Mouse (Mus musculus): Measurements from ENCODE around the gene Gabrr3. TPM values are rescaled to one million over a fixed set of nuclear protein-coding genes. Genes with fewer than 3 reads are reported as not detected.

The Gabrr3 gene
- total RNA-seq (2014; rRNA removed; ENCODE audit: low replicate concordance) (not detected in 2 replicates), polyA plus RNA-seq (2015; fragmentation: Nextera tagmentation; extraction: Ambion mirVana) (not detected in 2 replicates)

DNA sequence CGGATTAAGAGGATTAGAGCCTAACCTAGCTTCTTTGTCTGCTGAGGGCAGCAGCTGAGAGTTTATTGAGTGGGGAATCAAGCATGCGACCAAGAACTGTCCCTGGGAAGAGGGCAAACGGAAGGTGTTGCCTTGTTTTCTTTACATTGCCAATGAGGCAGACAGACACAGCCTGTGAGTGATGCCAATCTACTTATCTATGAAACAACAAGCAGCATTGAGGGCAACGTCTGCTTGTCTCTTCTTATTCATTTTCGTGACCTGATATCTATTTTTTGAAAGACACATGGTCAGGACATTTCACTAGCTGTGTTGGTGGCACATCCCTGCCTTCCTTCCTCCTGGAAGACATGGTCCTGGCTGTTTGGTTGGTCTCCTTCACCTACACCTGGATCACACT lies at the start of gene Gabrr3:
Gene Gabrr3, plus strand, starts transcription at position 301 of the 400 bp plus-strand sequence.
- no peak for DNase-seq (ENCODE audit: low spot score)
- H3K4me3 ChIP-seq (ENCODE audit: low read depth, low read length), result no peak within 1 kb of the TSS
- no peak within 1 kb of the TSS for H3K9ac ChIP-seq (replicated peaks; ENCODE audit: low read depth, low read length)
- 66% methylated on average over 5 of the region's 5 CpGs for WGBS
- no peaks in the 10 kb centered on the region for H3K4me1 ChIP-seq (ENCODE audit: control insufficient read depth, insufficient read depth)
- H3K4me2 ChIP-seq (ENCODE audit: low read depth, low read length), result no peak within 1 kb of the TSS
- no peak for ATAC-seq (ENCODE audit: insufficient read depth, low read depth)
- no peaks in the 10 kb centered on the region for H3K9me3 ChIP-seq (replicated peaks; ENCODE audit: control insufficient read depth, low read length)
- no peaks in the 10 kb centered on the region for H3K36me3 ChIP-seq (replicated peaks; ENCODE audit: control insufficient read depth, insufficient read depth, low read length)
- TF ChIP-seq CTCF (IDR thresholded peaks at IDR 0.05; ENCODE audit: low read depth), result no peak
- no peak for TF ChIP-seq EP300 (IDR thresholded peaks at IDR 0.05; ENCODE audit: low read depth)
- no peak within 1 kb of the TSS for H3K27ac ChIP-seq (ENCODE audit: low read depth)
- no peaks in the 10 kb centered on the region for H3K27me3 ChIP-seq (ENCODE audit: control insufficient read depth, insufficient read depth, low read length)

DNA sequence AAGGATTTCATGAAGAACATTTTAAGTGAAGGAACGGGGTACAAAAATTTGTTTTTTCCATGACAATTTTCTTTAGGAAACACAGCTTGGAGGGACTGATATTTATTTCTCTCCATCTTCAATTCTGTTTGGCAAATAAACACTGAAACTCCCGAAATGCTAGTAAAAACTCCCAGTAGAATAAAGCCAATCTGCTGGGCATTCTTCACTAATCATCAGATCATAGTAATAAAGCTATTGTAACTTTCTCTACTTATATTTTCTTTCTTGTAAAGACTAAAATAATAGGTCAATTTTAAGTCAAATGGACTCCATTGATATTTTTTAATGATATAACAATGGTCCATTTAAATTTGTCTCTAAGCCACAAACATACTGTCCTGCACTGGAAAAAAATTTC lies 43.2 kb upstream of the Gabrr3 start, which contains the start of gene Olfr209:
Gene Olfr209, minus strand, starts transcription at position 101 of the 400 bp plus-strand sequence.
- no peaks in the 10 kb centered on the region for H3K9me3 ChIP-seq (replicated peaks; ENCODE audit: control insufficient read depth, low read length)
- WGBS, result 52% methylated on average over 2 of the region's 2 CpGs
- no peak within 1 kb of the TSS for H3K4me3 ChIP-seq (ENCODE audit: low read depth, low read length)
- H3K9ac ChIP-seq (replicated peaks; ENCODE audit: low read depth, low read length), result no peak within 1 kb of the TSS
- ATAC-seq (ENCODE audit: insufficient read depth, low read depth), result no peak
- H3K36me3 ChIP-seq (replicated peaks; ENCODE audit: control insufficient read depth, insufficient read depth, low read length), result no peaks in the 10 kb centered on the region
- H3K4me1 ChIP-seq (ENCODE audit: control insufficient read depth, insufficient read depth), result no peaks in the 10 kb centered on the region
- H3K27ac ChIP-seq (ENCODE audit: low read depth), result no peak within 1 kb of the TSS
- no peak within 1 kb of the TSS for H3K4me2 ChIP-seq (ENCODE audit: low read depth, low read length)
- no peak for DNase-seq (ENCODE audit: low spot score)
- no peaks in the 10 kb centered on the region for H3K27me3 ChIP-seq (ENCODE audit: control insufficient read depth, insufficient read depth, low read length)
- no peak for TF ChIP-seq CTCF (IDR thresholded peaks at IDR 0.05; ENCODE audit: low read depth)
- TF ChIP-seq EP300 (IDR thresholded peaks at IDR 0.05; ENCODE audit: low read depth), result no peak

DNA sequence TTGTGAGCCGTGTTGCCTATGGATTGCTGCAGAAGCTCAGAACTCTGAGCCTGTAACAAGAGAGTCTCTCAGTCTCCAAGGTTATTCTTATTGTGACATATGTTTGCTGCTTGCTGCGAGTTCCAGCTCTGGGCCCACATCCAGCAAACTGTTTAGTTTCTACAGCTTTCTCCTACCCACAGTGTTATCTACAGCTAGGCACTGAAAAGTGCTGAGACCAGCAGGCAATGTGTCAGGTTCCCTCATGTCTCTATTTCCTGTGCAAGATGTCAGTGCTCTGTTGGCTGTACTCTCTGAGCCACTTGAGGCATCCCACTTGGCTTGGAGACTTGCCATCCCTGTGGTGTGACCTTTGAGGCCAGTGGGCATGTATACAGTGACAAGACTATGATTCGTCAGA lies 13.8 kb upstream of the Gabrr3 start:
- H3K4me2 ChIP-seq (ENCODE audit: low read depth, low read length), result no peak overlapping the region
- no peak overlapping the region for H3K4me3 ChIP-seq (ENCODE audit: low read depth, low read length)
- DNase-seq (ENCODE audit: low spot score), result no peak
- TF ChIP-seq CTCF (IDR thresholded peaks at IDR 0.05; ENCODE audit: low read depth), result no peak
- no peak for TF ChIP-seq EP300 (IDR thresholded peaks at IDR 0.05; ENCODE audit: low read depth)
- no peak overlapping the region for H3K9ac ChIP-seq (replicated peaks; ENCODE audit: low read depth, low read length)
- no peak for ATAC-seq (ENCODE audit: insufficient read depth, low read depth)
- no peaks in the 10 kb centered on the region for H3K36me3 ChIP-seq (replicated peaks; ENCODE audit: control insufficient read depth, insufficient read depth, low read length)
- WGBS, result 47% methylated on average over 3 of the region's 3 CpGs
- no peak overlapping the region for H3K27ac ChIP-seq (ENCODE audit: low read depth)
- H3K9me3 ChIP-seq (replicated peaks; ENCODE audit: control insufficient read depth, low read length), result no peaks in the 10 kb centered on the region
- no peaks in the 10 kb centered on the region for H3K4me1 ChIP-seq (ENCODE audit: control insufficient read depth, insufficient read depth)
- H3K27me3 ChIP-seq (ENCODE audit: control insufficient read depth, insufficient read depth, low read length), result no peaks in the 10 kb centered on the region

DNA sequence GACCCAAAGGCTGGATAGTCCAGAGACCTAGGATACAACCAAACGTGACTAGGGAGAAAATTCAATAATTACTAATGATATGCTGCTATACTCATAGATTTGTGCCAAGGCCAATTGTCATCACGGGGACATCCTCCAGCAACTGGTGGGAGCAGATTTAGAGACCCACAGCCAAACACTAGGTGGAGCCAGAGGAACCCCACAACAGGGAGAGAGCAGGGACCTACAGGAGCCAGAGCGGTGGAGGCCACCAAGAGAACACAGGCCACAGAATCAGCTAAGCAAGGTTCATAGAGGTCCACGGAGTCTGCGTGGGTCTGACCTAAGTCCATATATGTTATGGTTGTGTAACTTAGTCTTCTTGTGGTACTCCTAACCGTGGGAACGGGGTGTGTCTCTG lies 6.0 kb upstream of the Gabrr3 start:
- Histone ChIP-seq H3K4me2 (ENCODE audit: low read depth, low read length) (no peak overlapping the region), H3K4me3 (ENCODE audit: low read depth, low read length) (no peak overlapping the region), H3K27me3 (ENCODE audit: control insufficient read depth, insufficient read depth, low read length) (no peaks in the 10 kb centered on the region), H3K9ac (replicated peaks; ENCODE audit: low read depth, low read length) (no peak overlapping the region), H3K36me3 (replicated peaks; ENCODE audit: control insufficient read depth, insufficient read depth, low read length) (no peaks in the 10 kb centered on the region), H3K27ac (ENCODE audit: low read depth) (no peak overlapping the region), H3K9me3 (replicated peaks; ENCODE audit: control insufficient read depth, low read length) (no peaks in the 10 kb centered on the region), H3K4me1 (ENCODE audit: control insufficient read depth, insufficient read depth) (no peaks in the 10 kb centered on the region)
- TF ChIP-seq EP300 (IDR thresholded peaks at IDR 0.05; ENCODE audit: low read depth) (no peak), CTCF (IDR thresholded peaks at IDR 0.05; ENCODE audit: low read depth) (peak; percentile 31)
- ATAC-seq (ENCODE audit: insufficient read depth, low read depth), result no peak
- DNase-seq (ENCODE audit: low spot score), result no peak
- WGBS, result 68% methylated on average over 7 of the region's 7 CpGs

DNA sequence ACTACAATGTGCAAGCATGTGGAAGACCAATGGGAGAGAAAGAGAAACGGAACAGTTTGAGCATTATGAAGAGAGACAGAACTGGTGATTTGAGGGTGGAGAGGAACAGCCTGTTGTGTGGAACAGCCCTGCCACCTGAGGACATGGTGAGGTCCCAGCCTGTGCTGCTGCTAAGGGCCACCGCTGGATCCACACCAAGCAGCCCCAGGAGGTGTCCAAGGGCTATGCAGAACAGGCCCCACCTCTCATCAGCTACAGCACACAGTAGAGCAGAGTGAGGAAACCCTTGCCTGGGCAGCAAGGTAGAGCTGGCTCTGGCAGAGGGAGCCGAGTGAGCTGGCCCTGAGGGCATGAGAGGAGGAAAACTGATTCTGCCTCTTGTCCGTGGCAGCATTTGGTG lies 5.1 kb upstream of the Gabrr3 start:
- no peak for DNase-seq (ENCODE audit: low spot score)
- no peak overlapping the region for H3K9ac ChIP-seq (replicated peaks; ENCODE audit: low read depth, low read length)
- H3K4me1 ChIP-seq (ENCODE audit: control insufficient read depth, insufficient read depth), result no peaks in the 10 kb centered on the region
- ATAC-seq (ENCODE audit: insufficient read depth, low read depth), result no peak
- no peak for TF ChIP-seq EP300 (IDR thresholded peaks at IDR 0.05; ENCODE audit: low read depth)
- no peak for TF ChIP-seq CTCF (IDR thresholded peaks at IDR 0.05; ENCODE audit: low read depth)
- no peak overlapping the region for H3K4me3 ChIP-seq (ENCODE audit: low read depth, low read length)
- H3K27me3 ChIP-seq (ENCODE audit: control insufficient read depth, insufficient read depth, low read length), result no peaks in the 10 kb centered on the region
- no peaks in the 10 kb centered on the region for H3K9me3 ChIP-seq (replicated peaks; ENCODE audit: control insufficient read depth, low read length)
- no peak overlapping the region for H3K4me2 ChIP-seq (ENCODE audit: low read depth, low read length)
- 70% methylated on average over 4 of the region's 4 CpGs for WGBS
- no peaks in the 10 kb centered on the region for H3K36me3 ChIP-seq (replicated peaks; ENCODE audit: control insufficient read depth, insufficient read depth, low read length)
- H3K27ac ChIP-seq (ENCODE audit: low read depth), result no peak overlapping the region

DNA sequence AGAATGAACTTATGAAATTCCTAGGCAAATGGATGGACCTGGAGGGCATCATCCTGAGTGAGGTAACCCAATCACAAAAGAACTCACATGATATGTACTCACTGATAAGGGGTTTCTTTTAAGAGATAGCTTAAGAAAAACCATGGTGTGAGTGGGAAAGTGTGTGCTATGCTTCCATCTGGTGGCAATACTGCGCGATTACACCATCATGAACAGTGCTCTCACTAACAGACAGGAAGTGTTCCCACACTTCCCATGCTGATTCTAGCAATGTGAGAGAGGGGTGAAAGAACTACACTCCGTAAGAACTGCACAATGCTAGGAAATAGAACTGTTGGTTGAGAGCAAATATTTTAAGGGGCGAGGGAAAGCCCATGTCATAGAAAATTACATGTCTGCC lies 3.4 kb upstream of the Gabrr3 start:
- Histone ChIP-seq H3K27me3 (ENCODE audit: control insufficient read depth, insufficient read depth, low read length) (no peaks in the 10 kb centered on the region), H3K9me3 (replicated peaks; ENCODE audit: control insufficient read depth, low read length) (no peaks in the 10 kb centered on the region), H3K36me3 (replicated peaks; ENCODE audit: control insufficient read depth, insufficient read depth, low read length) (no peaks in the 10 kb centered on the region), H3K4me1 (ENCODE audit: control insufficient read depth, insufficient read depth) (no peaks in the 10 kb centered on the region), H3K4me2 (ENCODE audit: low read depth, low read length) (no peak overlapping the region), H3K4me3 (ENCODE audit: low read depth, low read length) (no peak overlapping the region), H3K9ac (replicated peaks; ENCODE audit: low read depth, low read length) (no peak overlapping the region), H3K27ac (ENCODE audit: low read depth) (no peak overlapping the region)
- ATAC-seq (ENCODE audit: insufficient read depth, low read depth), result no peak
- WGBS, result 10% methylated on average over 4 of the region's 4 CpGs
- TF ChIP-seq EP300 (IDR thresholded peaks at IDR 0.05; ENCODE audit: low read depth), result no peak
- peak; percentile 68 for TF ChIP-seq CTCF (IDR thresholded peaks at IDR 0.05; ENCODE audit: low read depth)
- peak; percentile 60 for DNase-seq (ENCODE audit: low spot score)

All from heart, postnatal 0 days (tissue).